Mouse (Mus musculus) heart, embryonic 15.5 days (tissue): ENCODE data around the gene Ina. TPM values are rescaled to one million over a fixed set of nuclear protein-coding genes. Genes with fewer than 3 reads are reported as not detected.
A peak's percentile ranks its signal among the peaks of the same experiment; 100 is the strongest.
"Not testable (repeated sequence)": the region's sequence is repeated elsewhere in the genome, so short reads cannot be mapped to it uniquely, and the experiment has no call there.

Experiments used
- ATAC-seq: fragments of 200-750 bp; cut with Nextera tagmentation; replicated peaks from 2 replicates; pipeline ENCODE4 v1.8.0; 2017; ENCODE audit warnings: low read depth, moderate TSS enrichment; ENCODE audit not compliant: insufficient number of reproducible peaks, insufficient read depth, low FRiP score
- H3K27ac ChIP-seq: fragments of 300-500 bp; sonication (generic); 2 replicates; pipeline ENCODE4 v1.5.1; 2015; ENCODE audit warnings: mild to moderate bottlenecking, inconsistent platforms
- H3K27me3 ChIP-seq: fragments of 300-500 bp; sonication (generic); 2 replicates; pipeline ENCODE4 v1.6.1; 2015; ENCODE audit warnings: inconsistent platforms
- H3K36me3 ChIP-seq: fragments of 300-500 bp; sonication (generic); 2 replicates; pipeline ENCODE4 v1.6.1; 2015; ENCODE audit warnings: mild to moderate bottlenecking, inconsistent platforms
- H3K4me1 ChIP-seq: fragments of 300-500 bp; sonication (generic); replicated peaks from 2 replicates; pipeline ENCODE4 v1.6.1; 2015; ENCODE audit warnings: inconsistent platforms
- H3K4me2 ChIP-seq: fragments of 300-500 bp; sonication (generic); 2 replicates; pipeline ENCODE4 v1.6.1; 2015; ENCODE audit warnings: inconsistent platforms, mild to moderate bottlenecking, moderate library complexity
- H3K4me3 ChIP-seq: fragments of 300-500 bp; sonication (generic); 2 replicates; pipeline ENCODE4 v1.5.1; 2015; ENCODE audit warnings: mild to moderate bottlenecking, inconsistent platforms
- H3K9ac ChIP-seq: fragments of 300-500 bp; sonication (generic); 2 replicates; pipeline ENCODE4 v1.6.1; 2015; ENCODE audit warnings: mild to moderate bottlenecking, inconsistent platforms
- H3K9me3 ChIP-seq: fragments of 300-500 bp; sonication (generic); replicated peaks from 2 replicates; pipeline ENCODE4 v1.6.1; 2016; ENCODE audit warnings: inconsistent platforms
- WGBS: fragments of 180-500 bp; shearing (Covaris S2); methylation state at CpG from one replicate; pipeline ENCODE4 v1.1.7; 2015; ENCODE audit warnings: mixed read lengths; 5-methylcytosine and 5-hydroxymethylcytosine counted together
- polyA plus RNA-seq: library from polyadenylated mRNA; unstranded; fragments of >200 nt; fragmentation: Nextera tagmentation; extraction: Ambion mirVana; gene quantifications from 2 replicates; pipeline ENCODE4 v1.2.1, GENCODE M21; 2015

Gene Ina
- polyA plus RNA-seq, 1 experiment from 2014 or later: 0.58 TPM

- no peaks in the 10 kb centered on the region for H3K9me3 ChIP-seq
- no peak overlapping the region; the same call in 1 of the 2 replicates for H3K4me2 ChIP-seq
- no peak overlapping the region for H3K4me3 ChIP-seq
- no peaks in the 10 kb centered on the region for H3K36me3 ChIP-seq
- H3K27ac ChIP-seq: no peak overlapping the region
- H3K4me1 ChIP-seq: peaks cover 16% of the 10 kb centered on the region
- WGBS: 53% methylated on average over 6 of the region's 6 CpGs
- H3K9ac ChIP-seq: no peak overlapping the region
- H3K27me3 ChIP-seq: no peaks in the 10 kb centered on the region
- ATAC-seq: no peak
Observed at GRCm38 (mm10) chr19:46987646-46988045, 26.9 kb upstream of the Ina start.

GRCm38 (mm10) chr19:46988231-46989087, 26.0 kb upstream of the Ina start:
- no peak for ATAC-seq

GRCm38 (mm10) chr19:46989479-46990152, 24.9 kb upstream of the Ina start:
- H3K4me3 ChIP-seq: no peak overlapping the region
- no peak overlapping the region for H3K4me2 ChIP-seq
- no peaks in the 10 kb centered on the region for H3K36me3 ChIP-seq
- H3K27ac ChIP-seq: no peak overlapping the region
- 71% methylated on average over 20 of the region's 20 CpGs for WGBS
- no peak for ATAC-seq
- peaks cover 6% of the 10 kb centered on the region; the same call in 1 of the 2 replicates for H3K4me1 ChIP-seq
- H3K9ac ChIP-seq: no peak overlapping the region
- no peaks in the 10 kb centered on the region for H3K9me3 ChIP-seq
- no peaks in the 10 kb centered on the region for H3K27me3 ChIP-seq

More at GRCm38 (mm10) chr19:46988231-46989087, 26.0 kb upstream of the Ina start:
- H3K4me1 ChIP-seq: peaks cover 13% of the 10 kb centered on the region
- no peak overlapping the region for H3K27ac ChIP-seq
- H3K9ac ChIP-seq: no peak overlapping the region
- H3K4me3 ChIP-seq: no peak overlapping the region
- no peaks in the 10 kb centered on the region for H3K36me3 ChIP-seq
- WGBS: 61% methylated on average over 16 of the region's 16 CpGs
- no peaks in the 10 kb centered on the region for H3K27me3 ChIP-seq
- no peaks in the 10 kb centered on the region for H3K9me3 ChIP-seq
- no peak overlapping the region; the same call in 1 of the 2 replicates for H3K4me2 ChIP-seq

GRCm38 (mm10) chr19:46990153-46990518, 24.4 kb upstream of the Ina start:
- 83% methylated on average over 3 of the region's 3 CpGs for WGBS

GRCm38 (mm10) chr19:46990625-46991024, 23.9 kb upstream of the Ina start:
- WGBS: 77% methylated on average over 8 of the region's 8 CpGs
- H3K36me3 ChIP-seq, H3K27me3 ChIP-seq, ATAC-seq, H3K4me2 ChIP-seq, H3K4me3 ChIP-seq, H3K9ac ChIP-seq, H3K9me3 ChIP-seq, H3K4me1 ChIP-seq, H3K27ac ChIP-seq: not testable (repeated sequence)

More at GRCm38 (mm10) chr19:46990153-46990518, 24.4 kb upstream of the Ina start:
- no peaks in the 10 kb centered on the region for H3K9me3 ChIP-seq
- no peaks in the 10 kb centered on the region for H3K36me3 ChIP-seq
- H3K27me3 ChIP-seq: no peaks in the 10 kb centered on the region
- H3K27ac ChIP-seq: no peak overlapping the region
- H3K4me1 ChIP-seq: peaks cover 6% of the 10 kb centered on the region; the same call in 1 of the 2 replicates
- no peak overlapping the region for H3K9ac ChIP-seq
- no peak overlapping the region for H3K4me3 ChIP-seq
- no peak overlapping the region for H3K4me2 ChIP-seq
- no peak for ATAC-seq

GRCm38 (mm10) chr19:46991145-46991544, 23.4 kb upstream of the Ina start:
- H3K36me3 ChIP-seq: no peaks in the 10 kb centered on the region
- peaks cover 6% of the 10 kb centered on the region; the same call in 1 of the 2 replicates for H3K4me1 ChIP-seq
- ATAC-seq: peak; percentile 59
- no peaks in the 10 kb centered on the region for H3K27me3 ChIP-seq
- no peak overlapping the region for H3K9ac ChIP-seq
- no peak overlapping the region for H3K27ac ChIP-seq
- no peak overlapping the region for H3K4me3 ChIP-seq
- no peaks in the 10 kb centered on the region for H3K9me3 ChIP-seq
- no peak overlapping the region for H3K4me2 ChIP-seq
- 11% methylated on average over 5 of the region's 5 CpGs for WGBS

- not testable (repeated sequence) for H3K27ac ChIP-seq, H3K4me3 ChIP-seq, H3K9ac ChIP-seq, H3K4me1 ChIP-seq, H3K36me3 ChIP-seq, ATAC-seq, H3K9me3 ChIP-seq, H3K4me2 ChIP-seq, H3K27me3 ChIP-seq
- WGBS: 70% methylated on average over 4 of the region's 4 CpGs
Observed at GRCm38 (mm10) chr19:46992329-46992728, 22.2 kb upstream of the Ina start.

- Histone ChIP-seq H3K9ac (no peak overlapping the region), H3K36me3 (no peaks in the 10 kb centered on the region), H3K4me2 (no peak overlapping the region), H3K4me3 (no peak overlapping the region), H3K4me1 (no peaks in the 10 kb centered on the region), H3K27ac (no peak overlapping the region), H3K27me3 (no peaks in the 10 kb centered on the region), H3K9me3 (no peaks in the 10 kb centered on the region)
- 72% methylated on average over 9 of the region's 9 CpGs for WGBS
- ATAC-seq: no peak
Observed at GRCm38 (mm10) chr19:46996095-46996494, 18.4 kb upstream of the Ina start.

- WGBS: 69% methylated on average over 8 of the region's 8 CpGs
- no peak overlapping the region for H3K9ac ChIP-seq
- H3K27me3 ChIP-seq: no peaks in the 10 kb centered on the region
- ATAC-seq: no peak
- H3K4me2 ChIP-seq: no peak overlapping the region
- H3K36me3 ChIP-seq: no peaks in the 10 kb centered on the region
- H3K9me3 ChIP-seq: no peaks in the 10 kb centered on the region
- H3K4me3 ChIP-seq: no peak overlapping the region
- no peaks in the 10 kb centered on the region for H3K4me1 ChIP-seq
- no peak overlapping the region for H3K27ac ChIP-seq
Observed at GRCm38 (mm10) chr19:46998168-46998870, 16.2 kb upstream of the Ina start.

- Histone ChIP-seq H3K9ac (no peak overlapping the region), H3K36me3 (no peaks in the 10 kb centered on the region), H3K4me3 (no peak overlapping the region), H3K4me2 (no peak overlapping the region), H3K4me1 (no peaks in the 10 kb centered on the region), H3K27ac (no peak overlapping the region), H3K9me3 (no peaks in the 10 kb centered on the region), H3K27me3 (no peaks in the 10 kb centered on the region)
- WGBS: 75% methylated on average over 4 of the region's 4 CpGs
- no peak for ATAC-seq
Observed at GRCm38 (mm10) chr19:46998953-46999352, 15.5 kb upstream of the Ina start.

GRCm38 (mm10) chr19:46999753-47000152, 14.7 kb upstream of the Ina start:
- no peak for ATAC-seq
- Histone ChIP-seq H3K27me3 (no peaks in the 10 kb centered on the region), H3K4me3 (no peak overlapping the region), H3K4me2 (no peak overlapping the region), H3K9ac (no peak overlapping the region), H3K36me3 (no peaks in the 10 kb centered on the region), H3K27ac (no peak overlapping the region), H3K9me3 (no peaks in the 10 kb centered on the region), H3K4me1 (no peaks in the 10 kb centered on the region)
- WGBS: 60% methylated on average over 6 of the region's 6 CpGs
